Mouse (Mus musculus) splenic B cell, adult 2 months (primary cell): Measurements from ENCODE around the gene Gm42417.

ENCODE experiments used
- DNase-seq: peaks from one replicate; pipeline ENCODE4 v3.0.0-alpha.2; 2011; ENCODE audit warnings: low read depth, low spot score
- H3K27me3 ChIP-seq: 2 replicates; pipeline ENCODE4 v1.6.1; 2012; ENCODE audit warnings: mild to moderate bottlenecking, low read length, moderate library complexity, mixed read lengths; ENCODE audit not compliant: control insufficient read depth, poor library complexity, insufficient read depth, severe bottlenecking
- H3K36me3 ChIP-seq: 2 replicates; pipeline ENCODE4 v1.6.1; 2012; ENCODE audit warnings: mild to moderate bottlenecking, low read length, moderate library complexity, mixed read lengths; ENCODE audit not compliant: control insufficient read depth, poor library complexity, insufficient read depth, severe bottlenecking

The Gm42417 gene

GRCm38 (mm10) chr1:36571627-36572026 lies 32.4 kb upstream of the Gm42417 start:
- DNase-seq = peak; percentile 16

GRCm38 (mm10) chr1:36570320-36570719 lies 31.1 kb upstream of the Gm42417 start:
- Histone ChIP-seq H3K36me3 (no peaks in the 10 kb centered on the region), H3K27me3 (no peaks in the 10 kb centered on the region)
- no peak for DNase-seq

More at GRCm38 (mm10) chr1:36571627-36572026, 32.4 kb upstream of the Gm42417 start:
- no peaks in the 10 kb centered on the region for H3K27me3 ChIP-seq
- H3K36me3 ChIP-seq = no peaks in the 10 kb centered on the region

GRCm38 (mm10) chr1:36569694-36570276 lies 30.6 kb upstream of the Gm42417 start:
- no peak for DNase-seq
- Histone ChIP-seq H3K27me3 (no peaks in the 10 kb centered on the region), H3K36me3 (no peaks in the 10 kb centered on the region)

GRCm38 (mm10) chr1:36568776-36569175 lies 29.5 kb upstream of the Gm42417 start:
- DNase-seq = no peak
- no peaks in the 10 kb centered on the region for H3K36me3 ChIP-seq
- H3K27me3 ChIP-seq = no peaks in the 10 kb centered on the region

GRCm38 (mm10) chr1:36567818-36568603 lies 28.8 kb upstream of the Gm42417 start:
- H3K27me3 ChIP-seq = no peaks in the 10 kb centered on the region
- H3K36me3 ChIP-seq = no peaks in the 10 kb centered on the region
- no peak for DNase-seq

GRCm38 (mm10) chr1:36566425-36566824 lies 27.2 kb upstream of the Gm42417 start:
- Histone ChIP-seq H3K36me3 (no peaks in the 10 kb centered on the region), H3K27me3 (no peaks in the 10 kb centered on the region)
- DNase-seq = no peak

- no peaks in the 10 kb centered on the region for H3K36me3 ChIP-seq
- no peaks in the 10 kb centered on the region for H3K27me3 ChIP-seq
- DNase-seq = no peak
Measured at GRCm38 (mm10) chr1:36564101-36564500, 24.9 kb upstream of the Gm42417 start.

- no peaks in the 10 kb centered on the region for H3K27me3 ChIP-seq
- H3K36me3 ChIP-seq = no peaks in the 10 kb centered on the region
- DNase-seq = no peak
Measured at GRCm38 (mm10) chr1:36563632-36564031, 24.4 kb upstream of the Gm42417 start.

GRCm38 (mm10) chr1:36563197-36563596 lies 24.0 kb upstream of the Gm42417 start:
- no peaks in the 10 kb centered on the region for H3K36me3 ChIP-seq
- DNase-seq = no peak
- H3K27me3 ChIP-seq = no peaks in the 10 kb centered on the region

GRCm38 (mm10) chr1:36562388-36562787 lies 23.2 kb upstream of the Gm42417 start:
- DNase-seq = no peak
- Histone ChIP-seq H3K27me3 (peaks cover under 1% of the 10 kb centered on the region; the same call in 1 of the 2 replicates), H3K36me3 (no peaks in the 10 kb centered on the region)

- DNase-seq = no peak
- Histone ChIP-seq H3K36me3 (no peaks in the 10 kb centered on the region), H3K27me3 (peaks cover 2% of the 10 kb centered on the region; the same call in 1 of the 2 replicates)
Measured at GRCm38 (mm10) chr1:36560903-36561302, 21.7 kb upstream of the Gm42417 start.

GRCm38 (mm10) chr1:36559888-36560287 lies 20.7 kb upstream of the Gm42417 start:
- Histone ChIP-seq H3K36me3 (no peaks in the 10 kb centered on the region), H3K27me3 (peaks cover 2% of the 10 kb centered on the region; the same call in 1 of the 2 replicates)
- DNase-seq = no peak

GRCm38 (mm10) chr1:36559256-36559655 lies 20.0 kb upstream of the Gm42417 start:
- no peak for DNase-seq
- peaks cover 2% of the 10 kb centered on the region; the same call in 1 of the 2 replicates for H3K27me3 ChIP-seq
- no peaks in the 10 kb centered on the region for H3K36me3 ChIP-seq

- Histone ChIP-seq H3K36me3 (no peaks in the 10 kb centered on the region), H3K27me3 (peaks cover 2% of the 10 kb centered on the region; the same call in 1 of the 2 replicates)
- DNase-seq = peak; percentile 46
Measured at GRCm38 (mm10) chr1:36558031-36558993, 19.1 kb upstream of the Gm42417 start, which contains the start of gene Sema4c. TSS of gene Sema4c (minus strand) at chr1:36558349.
